Mouse (Mus musculus) kidney, adult 2 months (tissue): ENCODE measurements around the gene Ggact. TPM values are rescaled to one million over a fixed set of nuclear protein-coding genes. Genes with fewer than 3 reads are reported as not detected.

Experiments used
- DNase-seq: peaks from one replicate; pipeline ENCODE4 v3.0.0; 2021
- H3K27ac ChIP-seq: fragments of 200-500 bp; 2 replicates; pipeline ENCODE4 v1.5.1; 2012; ENCODE audit warnings: low read depth, low read length, control low read depth, inconsistent platforms; ENCODE audit not compliant: insufficient read depth
- H3K27me3 ChIP-seq: fragments of 200-500 bp; replicated peaks from 2 replicates; pipeline ENCODE4 v1.6.1; 2012; ENCODE audit warnings: mild to moderate bottlenecking, moderate library complexity, low read length, inconsistent platforms; ENCODE audit not compliant: control insufficient read depth, insufficient read depth
- H3K36me3 ChIP-seq: fragments of 200-500 bp; 2 replicates; pipeline ENCODE4 v1.6.1; 2012; ENCODE audit warnings: mild to moderate bottlenecking, moderate library complexity, low read length, inconsistent platforms; ENCODE audit not compliant: control insufficient read depth, insufficient read depth
- H3K4me1 ChIP-seq: fragments of 200-500 bp; 2 replicates; pipeline ENCODE4 v1.6.1; 2011; ENCODE audit warnings: low read length; ENCODE audit not compliant: control insufficient read depth, insufficient read depth
- H3K4me3 ChIP-seq: fragments of 200-500 bp; 2 replicates; pipeline ENCODE4 v1.5.1; 2011; ENCODE audit warnings: mild to moderate bottlenecking, low read depth, low read length, control low read depth; ENCODE audit not compliant: insufficient read depth
- CTCF ChIP-seq: fragments of 200-500 bp; conservative IDR thresholded peaks from 2 replicates; pipeline ENCODE4 v1.5.1; 2011; ENCODE audit warnings: low read depth, mild to moderate bottlenecking, control low read depth, low read length, moderate library complexity, mixed read lengths; ENCODE audit not compliant: insufficient read depth, insufficient read length
- POLR2A ChIP-seq: fragments of 200-500 bp; IDR thresholded peaks from one replicate; pipeline ENCODE4 v1.6.1; 2011; ENCODE audit warnings: low read depth, low read length, control low read depth
- WGBS: fragments of 180-500 bp; shearing (Covaris S2); methylation state at CpG from one replicate; pipeline ENCODE4 v1.1.7; 2018; 5-methylcytosine and 5-hydroxymethylcytosine counted together
- polyA plus RNA-seq: library from polyadenylated mRNA; depleted of rRNA; stranded (reverse); fragments of >200 nt; gene quantifications from 2 replicates; pipeline ENCODE4 v1.2.3, GENCODE M21; 2012

The Ggact gene
- polyA plus RNA-seq, 1 experiment: 255 TPM

GRCm38 (mm10) chr14:122887278-122887677 is 26.3 kb downstream of the Ggact start:
- Histone ChIP-seq H3K4me3 (no peak overlapping the region), H3K27me3 (no peaks in the 10 kb centered on the region), H3K27ac (no peak overlapping the region), H3K36me3 (peaks cover 2% of the 10 kb centered on the region), H3K4me1 (no peaks in the 10 kb centered on the region)
- 83% methylated on average over 1 of the region's 1 CpGs for WGBS
- no peak for DNase-seq
- TF ChIP-seq POLR2A: no peak
- TF ChIP-seq CTCF: no peak

GRCm38 (mm10) chr14:122885893-122886292 is 27.7 kb downstream of the Ggact start:
- no peak for DNase-seq
- TF ChIP-seq CTCF (no peak), POLR2A (no peak)
- Histone ChIP-seq H3K27ac (no peak overlapping the region), H3K4me1 (no peaks in the 10 kb centered on the region), H3K36me3 (no peaks in the 10 kb centered on the region; the same call in none of the 2 replicates), H3K4me3 (no peak overlapping the region), H3K27me3 (no peaks in the 10 kb centered on the region)
- 87% methylated on average over 7 of the region's 7 CpGs for WGBS

- Histone ChIP-seq H3K4me3 (no peak overlapping the region), H3K27me3 (no peaks in the 10 kb centered on the region), H3K4me1 (no peaks in the 10 kb centered on the region), H3K36me3 (no peaks in the 10 kb centered on the region), H3K27ac (no peak overlapping the region)
- TF ChIP-seq CTCF (no peak), POLR2A (no peak)
- DNase-seq: no peak
- WGBS: 60% methylated on average over 10 of the region's 10 CpGs
Measured at GRCm38 (mm10) chr14:122883821-122884584, 29.6 kb downstream of the Ggact start.

GRCm38 (mm10) chr14:122883410-122883806 is 30.1 kb downstream of the Ggact start:
- no peak overlapping the region for H3K27ac ChIP-seq
- no peak overlapping the region for H3K4me3 ChIP-seq
- H3K27me3 ChIP-seq: no peaks in the 10 kb centered on the region
- TF ChIP-seq POLR2A (no peak), CTCF (no peak)
- WGBS: 94% methylated on average over 4 of the region's 4 CpGs
- no peak for DNase-seq
- H3K4me1 ChIP-seq: no peaks in the 10 kb centered on the region
- H3K36me3 ChIP-seq: no peaks in the 10 kb centered on the region

GRCm38 (mm10) chr14:122882795-122883409 is 30.7 kb downstream of the Ggact start:
- no peaks in the 10 kb centered on the region for H3K36me3 ChIP-seq
- H3K27me3 ChIP-seq: no peaks in the 10 kb centered on the region
- no peak overlapping the region for H3K4me3 ChIP-seq
- no peak overlapping the region for H3K27ac ChIP-seq
- no peak for DNase-seq
- no peaks in the 10 kb centered on the region for H3K4me1 ChIP-seq
- no peak for TF ChIP-seq CTCF
- no peak for TF ChIP-seq POLR2A
- 91% methylated on average over 7 of the region's 7 CpGs for WGBS

DNA sequence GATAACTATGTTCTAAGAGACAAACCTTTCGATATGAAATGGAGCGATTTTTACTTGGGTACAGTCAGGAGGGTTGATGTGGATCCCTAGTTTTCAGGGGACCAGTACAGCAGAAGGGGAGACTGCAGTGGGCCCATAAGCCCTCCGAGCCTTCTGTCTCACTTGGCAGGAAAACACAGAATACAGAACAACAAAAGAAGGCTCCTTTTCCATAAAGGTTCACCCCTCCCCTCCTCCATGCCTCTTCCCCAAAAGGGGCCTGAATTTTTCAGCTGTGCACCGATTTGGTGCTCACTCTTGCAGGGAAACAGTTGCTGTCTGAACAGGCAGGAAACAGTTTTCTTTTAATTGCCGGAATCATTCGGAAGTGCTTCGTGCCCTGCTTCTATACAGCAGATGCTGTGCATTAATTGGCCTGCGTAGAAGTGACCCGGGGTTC is 31.3 kb downstream of the Ggact start:
- WGBS: 71% methylated on average over 9 of the region's 9 CpGs

DNA sequence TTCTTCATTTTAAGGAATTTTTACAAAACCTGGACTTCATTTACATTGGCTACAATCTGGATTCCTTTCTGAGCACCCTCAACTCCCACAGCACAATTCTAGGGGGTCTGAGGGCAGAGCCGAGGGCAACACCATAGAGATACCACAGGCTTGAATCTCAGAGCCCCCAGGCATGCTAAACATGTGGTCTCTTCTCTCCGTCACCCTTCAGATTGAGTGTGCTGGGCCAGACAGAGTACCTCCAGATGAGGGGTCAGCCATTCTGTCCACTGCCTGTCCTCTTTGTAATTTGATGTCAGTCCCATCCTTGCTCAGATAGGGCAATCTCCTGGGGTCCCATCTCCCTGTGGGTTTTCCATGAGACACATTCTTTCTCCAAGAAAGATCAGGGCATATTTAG is 31.9 kb downstream of the Ggact start:
- DNase-seq: no peak
- H3K4me1 ChIP-seq: no peaks in the 10 kb centered on the region
- no peaks in the 10 kb centered on the region for H3K27me3 ChIP-seq
- H3K36me3 ChIP-seq: no peaks in the 10 kb centered on the region
- TF ChIP-seq POLR2A (no peak), CTCF (no peak)
- no peak overlapping the region for H3K4me3 ChIP-seq
- 76% methylated on average over 2 of the region's 2 CpGs for WGBS
- H3K27ac ChIP-seq: no peak overlapping the region

More for the DNA sequence above, 31.3 kb downstream of the Ggact start:
- DNase-seq: no peak
- H3K4me3 ChIP-seq: no peak overlapping the region
- H3K4me1 ChIP-seq: no peaks in the 10 kb centered on the region
- no peaks in the 10 kb centered on the region for H3K27me3 ChIP-seq
- no peaks in the 10 kb centered on the region for H3K36me3 ChIP-seq
- H3K27ac ChIP-seq: no peak overlapping the region
- TF ChIP-seq POLR2A (no peak), CTCF (no peak)
